Mouse (Mus musculus) embryonic facial prominence, embryonic 14.5 days (tissue): Measurements from ENCODE around the gene Gm5741. TPM values are rescaled to one million over a fixed set of nuclear protein-coding genes. Genes with fewer than 3 reads are reported as not detected.

Experiments used
- ATAC-seq: fragments of 200-750 bp; cut with Nextera tagmentation; 2 replicates; pipeline ENCODE4 v1.8.0; 2017; ENCODE audit warnings: low read depth, moderate number of reproducible peaks, moderate TSS enrichment
- DNase-seq: peaks from one replicate; pipeline ENCODE4 v3.0.0-alpha.2; 2015; ENCODE audit warnings: low spot score
- H3K27ac ChIP-seq: fragments of 300-500 bp; sonication (generic); replicated peaks from 2 replicates; pipeline ENCODE4 v1.5.1; 2014; ENCODE audit warnings: low read depth, mild to moderate bottlenecking, low read length, moderate library complexity
- H3K27me3 ChIP-seq: fragments of 300-500 bp; sonication (generic); replicated peaks from 2 replicates; pipeline ENCODE4 v1.6.1; 2014; ENCODE audit warnings: low read length; ENCODE audit not compliant: control insufficient read depth, insufficient read depth
- H3K36me3 ChIP-seq: fragments of 300-500 bp; sonication (generic); 2 replicates; pipeline ENCODE4 v1.6.1; 2014; ENCODE audit warnings: low read length, mixed read lengths; ENCODE audit not compliant: control insufficient read depth, insufficient read depth
- H3K4me1 ChIP-seq: fragments of 300-500 bp; sonication (generic); 2 replicates; pipeline ENCODE4 v1.6.1; 2014; ENCODE audit warnings: antibody characterized with exemption, low read length; ENCODE audit not compliant: control insufficient read depth, insufficient read depth
- H3K4me2 ChIP-seq: fragments of 300-500 bp; sonication (generic); 2 replicates; pipeline ENCODE4 v1.6.1; 2014; ENCODE audit warnings: low read depth, mild to moderate bottlenecking, low read length, moderate library complexity, mixed read lengths
- H3K4me3 ChIP-seq: fragments of 300-500 bp; sonication (generic); 2 replicates; pipeline ENCODE4 v1.5.1; 2014; ENCODE audit warnings: low read depth, mild to moderate bottlenecking, low read length
- H3K9ac ChIP-seq: fragments of 300-500 bp; sonication (generic); 2 replicates; pipeline ENCODE4 v1.6.1; 2014; ENCODE audit warnings: low read depth, mild to moderate bottlenecking, low read length, moderate library complexity, mixed read lengths
- H3K9me3 ChIP-seq: fragments of 300-500 bp; sonication (generic); 2 replicates; pipeline ENCODE4 v1.6.1; 2016; ENCODE audit warnings: low read length; ENCODE audit not compliant: control insufficient read depth
- WGBS: fragments of 180-500 bp; shearing (Covaris S2); extraction: QIAGEN DNeasy Blood & Tissue Kit; methylation state at CpG from one replicate; pipeline ENCODE4 v1.1.7; 2014; 5-methylcytosine and 5-hydroxymethylcytosine counted together
- polyA plus RNA-seq: library from polyadenylated mRNA; unstranded; fragments of >200 nt; fragmentation: Nextera tagmentation; extraction: Ambion mirVana; gene quantifications from 2 replicates; pipeline ENCODE4 v1.2.1, GENCODE M21; 2014

Gene Gm5741
- polyA plus RNA-seq, result 0.68 TPM in 1 of 2 replicates, not detected in the other

DNA sequence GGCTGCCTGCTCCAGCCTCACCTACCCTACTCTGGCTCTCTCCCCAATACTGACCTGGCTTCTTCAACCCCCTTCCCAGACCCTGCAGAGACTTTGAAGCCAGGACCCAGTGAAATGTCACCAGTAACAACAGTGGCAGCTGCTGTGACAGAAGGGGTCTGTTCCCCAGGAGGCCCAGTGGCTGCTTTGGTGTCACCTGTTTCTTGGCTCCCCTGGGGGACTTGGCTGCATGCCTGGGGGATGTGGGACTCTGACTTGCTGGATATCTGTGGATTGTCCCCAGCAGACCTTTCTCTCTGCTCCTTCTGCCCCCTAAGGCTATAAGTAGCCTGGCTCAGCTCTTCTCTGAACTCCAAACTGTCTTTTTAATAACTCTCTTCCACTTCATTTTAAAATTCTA is at the start of gene Gm5741:
TSS of gene Gm5741 (minus strand) at position 1 of the 400 bp plus-strand sequence.
- no peak for ATAC-seq
- no peak within 1 kb of the TSS for H3K9ac ChIP-seq

DNA sequence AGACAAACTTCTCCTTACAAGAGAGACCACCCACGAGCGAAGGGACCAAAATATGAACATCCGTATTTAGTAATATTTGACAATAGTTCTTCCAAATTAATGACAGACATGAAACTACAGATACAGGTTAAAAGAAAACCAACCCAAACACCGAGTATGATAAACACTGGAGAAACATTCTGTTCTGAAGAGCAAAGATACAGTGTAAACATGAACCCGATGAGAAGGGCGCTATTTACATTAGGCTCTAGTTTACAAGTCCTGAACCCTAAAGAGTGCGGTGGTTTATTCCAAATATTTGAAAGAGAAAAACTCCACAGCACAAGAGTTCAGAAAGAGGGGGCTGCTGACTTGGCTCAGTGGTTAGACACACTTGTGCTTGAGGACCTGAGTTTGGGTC is 49.2 kb upstream of the Gm5741 start:
- 92% methylated on average over 7 of the region's 7 CpGs for WGBS

More for the DNA sequence above, at the start of gene Gm5741:
- Histone ChIP-seq H3K4me3 (no peak within 1 kb of the TSS), H3K27me3 (no peaks in the 10 kb centered on the region), H3K36me3 (peaks cover 30% of the 10 kb centered on the region), H3K4me1 (peaks cover 6% of the 10 kb centered on the region), H3K4me2 (no peak within 1 kb of the TSS), H3K9me3 (no peaks in the 10 kb centered on the region), H3K27ac (no peak within 1 kb of the TSS)
- DNase-seq, result no peak

DNA sequence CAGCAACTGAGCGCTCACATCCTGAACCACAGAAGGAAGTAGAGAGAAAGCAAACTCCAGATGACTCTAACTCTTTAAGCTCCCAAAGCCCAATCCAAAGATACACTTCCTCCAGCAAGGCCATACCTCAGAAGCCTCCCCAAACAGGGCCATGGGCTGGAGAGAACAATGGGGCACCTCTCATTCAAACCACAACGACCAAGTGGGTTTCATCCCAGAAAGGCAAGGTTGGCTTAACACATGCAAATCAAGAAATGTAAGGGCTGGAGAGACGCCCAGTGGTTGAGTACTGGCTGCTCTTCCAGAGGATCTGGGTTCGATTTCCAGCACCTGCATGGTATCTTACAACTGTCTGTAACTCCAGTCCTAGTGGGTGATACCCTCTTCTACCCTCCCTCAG is 47.7 kb upstream of the Gm5741 start:
- Histone ChIP-seq H3K9ac (no peak overlapping the region), H3K27me3 (no peaks in the 10 kb centered on the region), H3K9me3 (0 out of 2 replicates have a peak, but pooled peaks cover 7% of the 10 kb centered on the region), H3K4me1 (0 out of 2 replicates have a peak, but pooled peaks cover 6% of the 10 kb centered on the region), H3K4me2 (no peak overlapping the region), H3K27ac (no peak overlapping the region), H3K4me3 (no peak overlapping the region), H3K36me3 (peaks cover 25% of the 10 kb centered on the region)
- no peak for DNase-seq
- 75% methylated on average over 4 of the region's 4 CpGs for WGBS
- ATAC-seq, result no peak

More for the DNA sequence above, 49.2 kb upstream of the Gm5741 start:
- H3K4me2 ChIP-seq, result no peak overlapping the region
- H3K9ac ChIP-seq, result no peak overlapping the region
- DNase-seq (no peak), ATAC-seq (no peak)
- no peak overlapping the region for H3K4me3 ChIP-seq
- peaks cover 10% of the 10 kb centered on the region for H3K36me3 ChIP-seq
- 0 out of 2 replicates have a peak, but pooled peaks cover 7% of the 10 kb centered on the region for H3K9me3 ChIP-seq
- no peaks in the 10 kb centered on the region for H3K27me3 ChIP-seq
- 0 out of 2 replicates have a peak, but pooled peaks cover 6% of the 10 kb centered on the region for H3K4me1 ChIP-seq
- no peak overlapping the region for H3K27ac ChIP-seq

DNA sequence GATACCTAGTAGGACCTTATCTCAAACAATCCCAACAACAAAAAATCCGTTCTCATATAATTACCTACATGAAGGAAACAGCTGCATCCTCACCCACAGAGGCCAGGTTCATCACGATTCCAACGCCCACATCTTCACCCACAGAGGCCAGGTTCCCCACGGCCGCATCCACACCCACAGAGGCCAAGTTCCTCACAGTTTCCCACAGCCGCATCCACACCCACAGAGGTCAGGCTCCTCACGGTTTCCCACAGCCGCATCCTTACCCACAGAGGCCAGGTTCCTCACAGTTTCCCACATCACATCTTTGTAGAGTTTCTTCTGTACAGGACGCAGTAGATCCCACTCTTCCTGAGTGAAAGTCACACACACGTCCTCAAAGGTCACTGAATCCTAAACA is 45.5 kb upstream of the Gm5741 start:
- ATAC-seq (no peak), DNase-seq (no peak)
- no peaks in the 10 kb centered on the region for H3K27me3 ChIP-seq
- no peak overlapping the region for H3K4me2 ChIP-seq
- H3K9ac ChIP-seq, result no peak overlapping the region
- 0 out of 2 replicates have a peak, but pooled peaks cover 7% of the 10 kb centered on the region for H3K9me3 ChIP-seq
- no peak overlapping the region for H3K4me3 ChIP-seq
- no peaks in the 10 kb centered on the region for H3K4me1 ChIP-seq
- WGBS, result 94% methylated on average over 10 of the region's 10 CpGs
- H3K36me3 ChIP-seq, result peaks cover 43% of the 10 kb centered on the region
- no peak overlapping the region for H3K27ac ChIP-seq

DNA sequence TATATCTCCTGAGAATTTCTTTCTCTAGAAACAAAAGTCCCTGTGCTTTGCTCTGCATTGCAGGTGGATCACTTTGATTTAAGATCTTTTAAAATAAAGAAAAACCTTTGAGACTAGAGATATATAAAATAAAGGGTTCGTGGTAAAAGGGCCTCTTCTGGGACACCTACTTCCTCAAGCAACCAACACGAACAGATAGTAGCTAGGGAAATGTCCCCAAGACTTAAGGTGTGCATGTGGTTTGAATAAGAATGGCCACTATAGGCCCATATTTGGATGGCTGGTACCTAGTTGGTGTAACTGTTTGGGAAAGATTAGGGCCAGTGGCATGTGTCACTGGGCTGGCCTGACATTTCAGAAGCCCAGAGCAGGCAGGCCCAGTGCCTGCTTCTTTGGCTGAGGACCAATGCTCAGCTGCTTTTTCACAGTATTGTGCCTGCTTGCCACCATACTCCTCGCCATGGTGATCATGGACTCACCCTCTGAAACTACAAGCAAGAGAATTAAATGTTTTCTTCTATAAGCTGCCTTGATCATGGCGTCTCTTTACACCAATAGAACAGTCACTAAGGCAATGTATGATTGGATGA is 32.4 kb upstream of the Gm5741 start:
- H3K4me1 ChIP-seq, result no peaks in the 10 kb centered on the region
- no peak overlapping the region for H3K9ac ChIP-seq
- no peak overlapping the region for H3K4me3 ChIP-seq
- ATAC-seq (no peak), DNase-seq (no peak)
- no peaks in the 10 kb centered on the region for H3K27me3 ChIP-seq
- peaks cover 31% of the 10 kb centered on the region for H3K36me3 ChIP-seq
- no peak overlapping the region for H3K4me2 ChIP-seq
- H3K9me3 ChIP-seq, result 0 out of 2 replicates have a peak, but pooled peaks cover 6% of the 10 kb centered on the region
- H3K27ac ChIP-seq, result no peak overlapping the region
- WGBS, result 79% methylated on average over 4 of the region's 4 CpGs

DNA sequence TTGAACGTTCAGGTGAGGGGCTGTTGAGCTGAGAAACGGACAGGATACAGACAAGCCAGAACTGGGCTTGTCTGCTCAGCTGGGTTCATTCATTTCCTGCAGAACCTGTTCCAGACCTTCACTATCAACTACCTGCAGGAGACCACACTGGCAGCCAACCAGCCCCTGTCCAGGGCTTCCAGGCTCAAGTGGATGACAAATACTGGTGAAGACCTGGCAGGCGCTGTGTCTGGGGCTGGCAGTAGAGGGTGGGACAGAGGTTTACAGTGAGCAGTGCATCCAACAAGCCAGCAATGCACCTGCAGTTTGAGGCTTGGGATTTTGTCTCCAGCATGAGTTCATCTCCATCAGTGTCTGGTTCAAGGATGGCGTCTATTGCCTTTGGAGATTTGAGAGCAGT is 29.1 kb upstream of the Gm5741 start:
- peaks cover 42% of the 10 kb centered on the region for H3K36me3 ChIP-seq

DNA sequence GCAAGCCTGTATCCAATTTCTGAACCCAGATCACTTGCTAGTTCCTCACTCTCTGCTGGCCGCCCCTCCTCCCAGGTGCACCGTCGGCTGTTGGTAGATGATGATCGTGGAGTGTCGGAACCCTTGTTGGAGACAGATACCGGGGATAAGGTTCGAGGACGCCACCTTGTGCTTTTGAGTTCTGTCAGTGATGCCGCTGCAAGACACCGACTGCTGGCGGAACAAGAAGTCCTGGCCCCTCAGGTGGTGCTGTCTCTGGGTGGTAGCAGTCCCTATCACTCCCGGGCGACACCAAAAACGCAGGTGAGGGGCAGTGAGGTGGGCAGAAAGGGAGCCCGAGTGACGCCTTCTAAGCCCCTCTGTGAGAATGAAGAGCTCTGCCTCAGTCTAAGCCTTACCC is 28.4 kb upstream of the Gm5741 start:
- peaks cover 42% of the 10 kb centered on the region for H3K36me3 ChIP-seq
- 92% methylated on average over 16 of the region's 16 CpGs for WGBS
- H3K4me3 ChIP-seq, result no peak overlapping the region
- no peaks in the 10 kb centered on the region for H3K27me3 ChIP-seq
- H3K9me3 ChIP-seq, result no peaks in the 10 kb centered on the region
- no peaks in the 10 kb centered on the region for H3K4me1 ChIP-seq
- no peak overlapping the region for H3K9ac ChIP-seq
- no peak overlapping the region for H3K27ac ChIP-seq
- no peak for ATAC-seq
- no peak for DNase-seq
- H3K4me2 ChIP-seq, result no peak overlapping the region

More for the DNA sequence above, 29.1 kb upstream of the Gm5741 start:
- no peak overlapping the region for H3K9ac ChIP-seq
- 0 out of 2 replicates have a peak, but pooled peaks cover 5% of the 10 kb centered on the region for H3K9me3 ChIP-seq
- H3K4me1 ChIP-seq, result no peaks in the 10 kb centered on the region
- no peaks in the 10 kb centered on the region for H3K27me3 ChIP-seq
- no peak overlapping the region for H3K4me3 ChIP-seq
- H3K27ac ChIP-seq, result no peak overlapping the region
- no peak overlapping the region for H3K4me2 ChIP-seq
- WGBS, result 87% methylated on average over 4 of the region's 4 CpGs
- DNase-seq, result no peak
- ATAC-seq, result peak; percentile 41; the same call in 1 of the 2 replicates

DNA sequence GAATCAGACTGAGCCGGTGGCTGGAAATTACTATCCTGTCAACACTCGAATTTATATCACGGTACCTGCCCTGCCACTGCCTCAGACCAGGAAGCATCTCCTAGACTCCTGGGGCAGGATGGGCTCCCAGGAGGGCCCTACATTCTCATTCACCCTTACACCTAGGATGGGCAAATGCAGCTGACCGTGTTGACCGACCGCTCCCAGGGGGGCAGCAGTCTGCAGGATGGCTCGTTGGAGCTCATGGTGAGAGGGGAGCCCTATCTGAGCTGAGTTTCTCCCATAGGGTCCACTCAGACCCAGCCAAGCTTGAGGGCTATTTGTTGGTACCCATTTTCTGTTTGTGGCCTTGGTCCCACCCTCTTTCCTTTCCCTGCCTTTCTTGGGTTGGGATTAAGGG is 27.8 kb upstream of the Gm5741 start:
- no peak for ATAC-seq
- Histone ChIP-seq H3K9me3 (no peaks in the 10 kb centered on the region), H3K27ac (no peak overlapping the region), H3K4me2 (no peak overlapping the region), H3K4me3 (no peak overlapping the region), H3K4me1 (no peaks in the 10 kb centered on the region), H3K36me3 (peaks cover 42% of the 10 kb centered on the region), H3K9ac (no peak overlapping the region), H3K27me3 (no peaks in the 10 kb centered on the region)
- DNase-seq, result no peak
- WGBS, result 82% methylated on average over 4 of the region's 7 CpGs

DNA sequence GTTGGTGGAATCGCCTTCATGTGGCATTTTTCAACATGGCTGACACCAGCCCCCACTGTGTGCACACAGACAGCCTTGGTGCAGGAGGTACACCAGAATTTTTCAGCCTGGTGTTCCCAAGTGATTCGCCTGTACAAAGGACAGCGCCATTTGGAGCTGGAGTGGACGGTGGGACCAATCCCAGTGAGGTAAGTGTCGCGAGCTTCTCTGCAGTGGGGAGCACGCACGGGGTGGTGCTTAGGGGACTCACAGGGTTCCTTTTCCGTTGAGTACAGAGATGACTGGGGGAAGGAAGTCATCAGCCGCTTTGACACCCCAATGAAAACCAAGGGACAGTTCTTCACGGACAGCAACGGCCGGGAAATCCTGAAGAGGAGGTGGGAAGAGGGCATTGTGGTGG is 27.3 kb upstream of the Gm5741 start:
- H3K4me1 ChIP-seq, result no peaks in the 10 kb centered on the region
- DNase-seq (no peak), ATAC-seq (no peak)
- H3K27me3 ChIP-seq, result no peaks in the 10 kb centered on the region
- 95% methylated on average over 13 of the region's 13 CpGs for WGBS
- H3K4me2 ChIP-seq, result no peak overlapping the region
- peaks cover 42% of the 10 kb centered on the region for H3K36me3 ChIP-seq
- H3K9me3 ChIP-seq, result no peaks in the 10 kb centered on the region
- H3K9ac ChIP-seq, result no peak overlapping the region
- no peak overlapping the region for H3K27ac ChIP-seq
- H3K4me3 ChIP-seq, result no peak overlapping the region
